Mouse (Mus musculus) kidney, embryonic 14.5 days (tissue): ENCODE measurements around the gene Pdhx. TPM values are rescaled to one million over a fixed set of nuclear protein-coding genes. Genes with fewer than 3 reads are reported as not detected.

Source experiments
- ATAC-seq: fragments of 200-750 bp; cut with Nextera tagmentation; 2 replicates; pipeline ENCODE4 v1.8.0; 2017; ENCODE audit warnings: moderate number of reproducible peaks, mild to moderate bottlenecking, moderate TSS enrichment, moderate library complexity; ENCODE audit not compliant: low FRiP score, low TSS enrichment
- H3K27ac ChIP-seq: fragments of 300-500 bp; sonication (generic); 2 replicates; pipeline ENCODE4 v1.5.1; 2014; ENCODE audit warnings: low read depth, mild to moderate bottlenecking, low read length, moderate library complexity, mixed read lengths
- H3K27me3 ChIP-seq: fragments of 300-500 bp; sonication (generic); 2 replicates; pipeline ENCODE4 v1.6.1; 2014; ENCODE audit warnings: mild to moderate bottlenecking, low read length; ENCODE audit not compliant: control insufficient read depth, insufficient read depth
- H3K36me3 ChIP-seq: fragments of 300-500 bp; sonication (generic); 2 replicates; pipeline ENCODE4 v1.6.1; 2014; ENCODE audit warnings: low read length, mixed read lengths; ENCODE audit not compliant: control insufficient read depth, insufficient read depth
- H3K4me1 ChIP-seq: fragments of 300-500 bp; sonication (generic); 2 replicates; pipeline ENCODE4 v1.6.1; 2014; ENCODE audit warnings: low read length, mixed read lengths; ENCODE audit not compliant: control insufficient read depth, insufficient read depth
- H3K4me2 ChIP-seq: fragments of 300-500 bp; sonication (generic); replicated peaks from 2 replicates; pipeline ENCODE4 v1.6.1; 2014; ENCODE audit warnings: low read depth, mild to moderate bottlenecking, low read length
- H3K4me3 ChIP-seq: fragments of 300-500 bp; sonication (generic); 2 replicates; pipeline ENCODE4 v1.5.1; 2014; ENCODE audit warnings: mild to moderate bottlenecking, low read length
- H3K9ac ChIP-seq: fragments of 300-500 bp; sonication (generic); 2 replicates; pipeline ENCODE4 v1.6.1; 2014; ENCODE audit warnings: low read depth, mild to moderate bottlenecking, low read length, moderate library complexity
- H3K9me3 ChIP-seq: fragments of 300-500 bp; sonication (generic); 2 replicates; pipeline ENCODE4 v1.6.1; 2016; ENCODE audit warnings: low read length; ENCODE audit not compliant: control insufficient read depth
- WGBS: fragments of 180-500 bp; shearing (Covaris S2); extraction: QIAGEN DNeasy Blood & Tissue Kit; methylation state at CpG from one replicate; pipeline ENCODE4 v1.1.7; 2014; 5-methylcytosine and 5-hydroxymethylcytosine counted together
- polyA plus RNA-seq: library from polyadenylated mRNA; unstranded; fragments of >200 nt; fragmentation: Nextera tagmentation; extraction: Ambion mirVana; gene quantifications from 2 replicates; pipeline ENCODE4 v1.2.1, GENCODE M21; 2014

Pdhx gene
- polyA plus RNA-seq, 1 experiment from 2014 or later = 38.3 TPM

GRCm38 (mm10) chr2:103068602-103069001 lies 4.7 kb downstream of the Pdhx start:
- no peak for ATAC-seq
- H3K9ac ChIP-seq = no peak overlapping the region
- H3K4me2 ChIP-seq = no peak overlapping the region
- H3K27me3 ChIP-seq = no peaks in the 10 kb centered on the region
- H3K36me3 ChIP-seq = no peaks in the 10 kb centered on the region
- no peak overlapping the region for H3K4me3 ChIP-seq
- H3K27ac ChIP-seq = no peak overlapping the region
- WGBS = 83% methylated on average over 1 of the region's 1 CpGs
- peaks cover 10% of the 10 kb centered on the region; the same call in 1 of the 2 replicates for H3K4me1 ChIP-seq
- H3K9me3 ChIP-seq = no peaks in the 10 kb centered on the region

- H3K36me3 ChIP-seq = no peaks in the 10 kb centered on the region
- no peak overlapping the region for H3K4me3 ChIP-seq
- WGBS = 88% methylated on average over 2 of the region's 2 CpGs
- H3K27me3 ChIP-seq = no peaks in the 10 kb centered on the region
- no peaks in the 10 kb centered on the region for H3K9me3 ChIP-seq
- no peak overlapping the region for H3K9ac ChIP-seq
- no peak overlapping the region for H3K4me2 ChIP-seq
- peaks cover 10% of the 10 kb centered on the region; the same call in 1 of the 2 replicates for H3K4me1 ChIP-seq
- ATAC-seq = no peak
- H3K27ac ChIP-seq = no peak overlapping the region
These were observed 5.6 kb downstream of the Pdhx start for GRCm38 (mm10) chr2:103067552-103068207.

- Histone ChIP-seq H3K4me1 (peaks cover 5% of the 10 kb centered on the region; the same call in 1 of the 2 replicates), H3K27me3 (no peaks in the 10 kb centered on the region), H3K9ac (no peak overlapping the region), H3K9me3 (no peaks in the 10 kb centered on the region), H3K36me3 (no peaks in the 10 kb centered on the region), H3K4me2 (no peak overlapping the region), H3K4me3 (no peak overlapping the region), H3K27ac (no peak overlapping the region)
- WGBS = 57% methylated on average over 8 of the region's 8 CpGs
- peak; percentile 64 for ATAC-seq
These were observed 6.4 kb downstream of the Pdhx start for GRCm38 (mm10) chr2:103066683-103067551.

GRCm38 (mm10) chr2:103062865-103063264 lies 10.4 kb downstream of the Pdhx start:
- 41% methylated on average over 3 of the region's 3 CpGs for WGBS
- Histone ChIP-seq H3K9ac (no peak overlapping the region), H3K4me3 (no peak overlapping the region), H3K27ac (no peak overlapping the region), H3K9me3 (no peaks in the 10 kb centered on the region), H3K4me1 (no peaks in the 10 kb centered on the region), H3K36me3 (no peaks in the 10 kb centered on the region), H3K4me2 (no peak overlapping the region), H3K27me3 (no peaks in the 10 kb centered on the region)
- peak; percentile 32; the same call in 1 of the 2 replicates for ATAC-seq

- 92% methylated on average over 3 of the region's 3 CpGs for WGBS
- no peak overlapping the region for H3K9ac ChIP-seq
These were observed 15.0 kb downstream of the Pdhx start for GRCm38 (mm10) chr2:103058266-103058665.

GRCm38 (mm10) chr2:103055820-103056219 lies 17.5 kb downstream of the Pdhx start:
- H3K9ac ChIP-seq = no peak overlapping the region
- H3K27me3 ChIP-seq = no peaks in the 10 kb centered on the region
- no peaks in the 10 kb centered on the region for H3K36me3 ChIP-seq
- WGBS = 91% methylated on average over 6 of the region's 6 CpGs
- H3K4me1 ChIP-seq = no peaks in the 10 kb centered on the region
- H3K9me3 ChIP-seq = no peaks in the 10 kb centered on the region
- no peak for ATAC-seq
- H3K27ac ChIP-seq = no peak overlapping the region
- H3K4me2 ChIP-seq = no peak overlapping the region
- H3K4me3 ChIP-seq = no peak overlapping the region

More at GRCm38 (mm10) chr2:103058266-103058665, 15.0 kb downstream of the Pdhx start:
- no peaks in the 10 kb centered on the region for H3K4me1 ChIP-seq
- H3K4me3 ChIP-seq = no peak overlapping the region
- ATAC-seq = no peak
- no peaks in the 10 kb centered on the region for H3K27me3 ChIP-seq
- no peak overlapping the region for H3K4me2 ChIP-seq
- no peaks in the 10 kb centered on the region for H3K36me3 ChIP-seq
- H3K27ac ChIP-seq = no peak overlapping the region
- H3K9me3 ChIP-seq = no peaks in the 10 kb centered on the region

- no peak overlapping the region for H3K9ac ChIP-seq
- no peak overlapping the region for H3K4me3 ChIP-seq
- 76% methylated on average over 19 of the region's 19 CpGs for WGBS
- H3K9me3 ChIP-seq = no peaks in the 10 kb centered on the region
- H3K4me2 ChIP-seq = no peak overlapping the region
- H3K27ac ChIP-seq = no peak overlapping the region
- peak; percentile 60; the same call in 1 of the 2 replicates for ATAC-seq
- H3K4me1 ChIP-seq = no peaks in the 10 kb centered on the region
- H3K27me3 ChIP-seq = no peaks in the 10 kb centered on the region
- H3K36me3 ChIP-seq = no peaks in the 10 kb centered on the region
These were observed 21.1 kb downstream of the Pdhx start for GRCm38 (mm10) chr2:103051937-103052893.

- no peaks in the 10 kb centered on the region for H3K9me3 ChIP-seq
These were observed 28.0 kb downstream of the Pdhx start for GRCm38 (mm10) chr2:103045286-103045685.

More at GRCm38 (mm10) chr2:103045286-103045685, 28.0 kb downstream of the Pdhx start:
- no peak overlapping the region for H3K9ac ChIP-seq
- 98% methylated on average over 2 of the region's 2 CpGs for whole genome bisulfite sequencing
- H3K4me3 ChIP-seq = no peak overlapping the region
- no peaks in the 10 kb centered on the region for H3K27me3 ChIP-seq
- no peaks in the 10 kb centered on the region for H3K4me1 ChIP-seq
- peaks cover 4% of the 10 kb centered on the region; the same call in 1 of the 2 replicates for H3K36me3 ChIP-seq
- no peak overlapping the region for H3K4me2 ChIP-seq
- no peak overlapping the region for H3K27ac ChIP-seq
- ATAC-seq = no peak
